34 mouse cellular contexts compared by ENCODE assay signal in the genomic region with DNA sequence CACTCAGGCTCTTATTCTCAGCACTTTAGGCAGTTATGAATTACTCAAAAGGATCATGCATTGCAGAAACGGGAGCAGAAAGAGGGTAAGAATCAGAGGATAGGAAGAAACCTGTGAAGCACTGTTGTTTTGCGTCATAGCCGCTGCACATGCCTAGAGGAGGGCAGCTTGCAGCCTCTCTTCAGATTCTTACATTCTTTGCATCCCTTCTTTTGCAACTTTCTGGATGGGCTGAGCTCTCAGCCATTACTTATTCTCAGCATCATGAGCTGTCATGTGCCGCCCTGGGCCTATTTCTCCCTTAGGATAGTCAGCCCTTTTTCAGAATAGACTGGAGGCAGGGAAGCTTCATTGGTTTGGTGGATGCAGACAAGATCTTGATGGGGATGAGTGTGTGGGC.
"Had no signal": no experiment of that assay in that cellular context is flagged by ENCODE, and none has a peak within 500 bp of the region (broad histone marks: within the 10 kb centered on the region; RNA-seq: fewer than 3 reads in every experiment).

No protein-coding gene starts in this region.

- H3K9ac ChIP-seq: heart, embryonic 12.5 days; heart, embryonic 13.5 days; heart, embryonic 15.5 days; hindbrain, embryonic 12.5 days; hindbrain, embryonic 13.5 days; hindbrain, embryonic 14.5 days; hindbrain, embryonic 15.5 days; intestine, embryonic 15.5 days; kidney, embryonic 15.5 days had no signal

- H3K27ac ChIP-seq: heart, embryonic 10.5 days; heart, embryonic 13.5 days; heart, embryonic 15.5 days; hindbrain, embryonic 10.5 days; hindbrain, embryonic 12.5 days; hindbrain, embryonic 13.5 days; hindbrain, embryonic 14.5 days; hindbrain, embryonic 15.5 days; hindbrain, postnatal 0 days; intestine, embryonic 15.5 days; kidney, embryonic 15.5 days; kidney, postnatal 0 days; layer of hippocampus, adult 2 months; left cerebral cortex, adult 2 months had no signal

- H3K4me1 ChIP-seq: heart, embryonic 10.5 days; heart, embryonic 12.5 days; heart, embryonic 13.5 days; heart, embryonic 15.5 days; hindbrain, embryonic 10.5 days; hindbrain, embryonic 12.5 days; hindbrain, embryonic 13.5 days; hindbrain, embryonic 15.5 days; intestine, embryonic 15.5 days; kidney, embryonic 15.5 days had no signal

- H3K4me3 ChIP-seq: heart, embryonic 10.5 days; heart, embryonic 12.5 days; heart, embryonic 13.5 days; heart, embryonic 15.5 days; hindbrain, embryonic 10.5 days; hindbrain, embryonic 12.5 days; hindbrain, embryonic 13.5 days; hindbrain, embryonic 15.5 days; intestine, embryonic 15.5 days; kidney, embryonic 15.5 days; layer of hippocampus, adult 2 months; left cerebral cortex, adult 2 months had no signal

- H3K9me3 ChIP-seq: heart, embryonic 10.5 days; heart, embryonic 12.5 days; heart, embryonic 13.5 days; heart, embryonic 15.5 days; hindbrain, embryonic 10.5 days; hindbrain, embryonic 12.5 days; hindbrain, embryonic 13.5 days; hindbrain, embryonic 15.5 days; intestine, embryonic 15.5 days; kidney, embryonic 15.5 days had no signal

- H3K27me3 ChIP-seq: heart, embryonic 12.5 days; heart, embryonic 13.5 days; heart, embryonic 15.5 days; hindbrain, embryonic 12.5 days; hindbrain, embryonic 13.5 days; hindbrain, embryonic 15.5 days; intestine, embryonic 15.5 days; kidney, embryonic 15.5 days had no signal

- ATAC-seq: hindbrain, embryonic 16.5 days; hindbrain, postnatal 0 days; inflammation-experienced regulatory T-cells, adult 6 months; intestine, embryonic 15.5 days; intestine, embryonic 16.5 days; intestine, postnatal 0 days had no signal

- H3K36me3 ChIP-seq: heart, embryonic 10.5 days; heart, embryonic 12.5 days; heart, embryonic 13.5 days; heart, embryonic 15.5 days; hindbrain, embryonic 10.5 days; hindbrain, embryonic 12.5 days; hindbrain, embryonic 13.5 days; hindbrain, embryonic 15.5 days; intestine, embryonic 15.5 days; kidney, embryonic 15.5 days had no signal

- H3K4me2 ChIP-seq: heart, embryonic 11.5 days; heart, embryonic 12.5 days; heart, embryonic 13.5 days; heart, embryonic 15.5 days; hindbrain, embryonic 12.5 days; hindbrain, embryonic 13.5 days; hindbrain, embryonic 14.5 days; hindbrain, embryonic 15.5 days; intestine, embryonic 15.5 days; kidney, embryonic 15.5 days had no signal

- DNase-seq: heart, postnatal 10 days; heart, postnatal 14 days; heart, postnatal 36 days; heart, postnatal 4 days; kidney, adult 11 months; kidney, adult 18-20 months; kidney, adult 8-10 months; kidney, postnatal 10 days; kidney, postnatal 14 days; kidney, postnatal 25 days; kidney, postnatal 36 days; kidney, postnatal 4 days; layer of hippocampus, adult 9-11 months; layer of hippocampus, postnatal 36 days had no signal
